20 mouse cellular contexts compared by ENCODE assay signal in the genomic region with DNA sequence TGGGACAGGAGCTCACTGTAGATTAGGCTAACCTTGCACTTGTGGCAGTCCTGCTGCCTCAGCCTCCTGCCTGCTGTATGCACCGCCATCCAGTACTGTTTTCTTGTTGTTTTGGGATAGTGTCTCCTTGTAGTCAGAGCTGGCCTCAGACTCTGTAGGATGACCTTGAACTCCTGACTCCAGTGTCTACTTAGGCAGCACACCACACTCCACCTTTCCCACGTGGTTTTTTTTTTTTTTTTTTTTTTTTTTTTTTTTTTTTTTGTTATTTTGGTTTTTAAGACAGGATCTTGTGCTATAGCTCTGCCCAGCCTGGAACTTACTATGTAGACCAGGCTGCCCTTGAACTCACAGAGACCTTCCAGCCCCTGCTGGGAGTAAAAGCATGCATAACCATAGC. TPM values are rescaled to one million over a fixed set of nuclear protein-coding genes. Genes with fewer than 3 reads are reported as not detected.
"Had no signal": no experiment of that assay in that cellular context is flagged by ENCODE, and none has a peak within 500 bp of the region (broad histone marks: within the 10 kb centered on the region; RNA-seq: fewer than 3 reads in every experiment).

No protein-coding gene starts in this region.

- H3K9ac ChIP-seq: liver, embryonic 15.5 days; liver, postnatal 0 days; lung, embryonic 15.5 days; midbrain, embryonic 13.5 days; midbrain, embryonic 15.5 days; neural tube, embryonic 12.5 days; stomach, embryonic 15.5 days had no signal

- H3K9me3 ChIP-seq: liver, embryonic 15.5 days; lung, embryonic 15.5 days; megakaryocyte, embryonic 14.5 days; midbrain, embryonic 13.5 days; midbrain, embryonic 15.5 days; neural tube, embryonic 12.5 days; stomach, embryonic 15.5 days had no signal

- DNase-seq: liver, postnatal 0 days; lung, adult 2 months; lung, postnatal 14 days; lung, postnatal 36 days; retina, postnatal 1 day; right cerebral cortex, postnatal 14 days; thymus, adult 2 months; thymus, postnatal 25 days; thymus, postnatal 4 days had no signal

- H3K27ac ChIP-seq: liver, embryonic 15.5 days; lung, embryonic 15.5 days; macrophage; midbrain, embryonic 13.5 days; midbrain, embryonic 15.5 days; neural tube, embryonic 12.5 days; stomach, embryonic 15.5 days; stomach, postnatal 0 days had no signal

- H3K4me2 ChIP-seq: liver, embryonic 15.5 days; lung, embryonic 15.5 days; midbrain, embryonic 11.5 days; midbrain, embryonic 13.5 days; midbrain, embryonic 15.5 days; neural tube, embryonic 12.5 days; stomach, embryonic 15.5 days had no signal

- H3K4me1 ChIP-seq: midbrain, embryonic 15.5 days had no signal

- H3K4me3 ChIP-seq: liver, embryonic 15.5 days; lung, embryonic 15.5 days; megakaryocyte, embryonic 14.5 days; midbrain, embryonic 13.5 days; midbrain, embryonic 15.5 days; neural tube, embryonic 12.5 days; stomach, embryonic 15.5 days had no signal

- H3K27me3 ChIP-seq: liver, embryonic 15.5 days; lung, embryonic 15.5 days; megakaryocyte, embryonic 14.5 days; midbrain, embryonic 13.5 days; midbrain, embryonic 15.5 days; neural tube, embryonic 12.5 days; stomach, embryonic 15.5 days had no signal

RNA-seq across cellular contexts. Expression of gene S1pr5, which starts 39.6 kb away (rescaled TPM):
- polyA plus RNA-seq: macrophage; testis, adult 2 months had no signal
